Mouse (Mus musculus) layer of hippocampus, postnatal 36 days (tissue): Measurements from ENCODE around the gene Sstr3. TPM values are rescaled to one million over a fixed set of nuclear protein-coding genes. Genes with fewer than 3 reads are reported as not detected.
A peak's percentile ranks its signal among the peaks of the same experiment; 100 is the strongest.

Experiments
- DNase-seq, 2 experiments: peaks; one replicate each; pipeline ENCODE4 v3.0.0; 2022
- total RNA-seq, 2 experiments: library from RNA; stranded (reverse); gene quantifications; 2 replicates each; pipeline ENCODE4 v1.2.3; 2021

Sstr3 gene
- total RNA-seq, result 10 to 100 TPM; 21.6 to 25.1 TPM

- no peak for DNase-seq
Measured at GRCm38 (mm10) chr15:78544561-78545001, at the start of gene Sstr3. Gene Sstr3, minus strand, starts transcription at chr15:78544685.

GRCm38 (mm10) chr15:78593896-78594425 lies 49.5 kb upstream of the Sstr3 start:
- no peak for DNase-seq

- no peak for DNase-seq
Measured at GRCm38 (mm10) chr15:78592452-78592968, 48.0 kb upstream of the Sstr3 start.

GRCm38 (mm10) chr15:78591680-78592451 lies 47.4 kb upstream of the Sstr3 start:
- DNase-seq, result no peak

- DNase-seq, result no peak
Measured at GRCm38 (mm10) chr15:78590785-78591184, 46.3 kb upstream of the Sstr3 start.

- DNase-seq, result no peak
Measured at GRCm38 (mm10) chr15:78589936-78590335, 45.5 kb upstream of the Sstr3 start.

GRCm38 (mm10) chr15:78588900-78589299 lies 44.4 kb upstream of the Sstr3 start:
- no peak for DNase-seq

GRCm38 (mm10) chr15:78588049-78588448 lies 43.6 kb upstream of the Sstr3 start:
- DNase-seq, result no peak

- peak; percentile 84 to 85 for DNase-seq
Measured at GRCm38 (mm10) chr15:78587050-78587994, 42.8 kb upstream of the Sstr3 start.

- no peak for DNase-seq
Measured at GRCm38 (mm10) chr15:78585404-78585803, 40.9 kb upstream of the Sstr3 start.

- no peak for DNase-seq
Measured at GRCm38 (mm10) chr15:78583352-78583751, 38.9 kb upstream of the Sstr3 start.

- no peak for DNase-seq
Measured at GRCm38 (mm10) chr15:78576284-78576810, 31.9 kb upstream of the Sstr3 start.

- DNase-seq, result no peak
Measured at GRCm38 (mm10) chr15:78572658-78573397, 28.3 kb upstream of the Sstr3 start, which contains the start of gene Rac2. Gene Rac2, minus strand, starts transcription at chr15:78572783.

GRCm38 (mm10) chr15:78572270-78572600 lies 27.8 kb upstream of the Sstr3 start:
- DNase-seq, result no peak

- DNase-seq, result no peak
Measured at GRCm38 (mm10) chr15:78571554-78572269, 27.2 kb upstream of the Sstr3 start.

- DNase-seq, result no peak
Measured at GRCm38 (mm10) chr15:78570170-78570569, 25.7 kb upstream of the Sstr3 start.

GRCm38 (mm10) chr15:78567608-78568120 lies 23.2 kb upstream of the Sstr3 start:
- DNase-seq, result no peak

GRCm38 (mm10) chr15:78564764-78565435 lies 20.4 kb upstream of the Sstr3 start:
- no peak for DNase-seq

GRCm38 (mm10) chr15:78563937-78564336 lies 19.5 kb upstream of the Sstr3 start:
- DNase-seq, result no peak

GRCm38 (mm10) chr15:78563344-78563743 lies 18.9 kb upstream of the Sstr3 start:
- no peak for DNase-seq
